Mouse (Mus musculus) myocyte (in vitro differentiated cells): ENCODE measurements around the gene Lgals3bp. TPM values are rescaled to one million over a fixed set of nuclear protein-coding genes. Genes with fewer than 3 reads are reported as not detected.
A peak's percentile ranks its signal among the peaks of the same experiment; 100 is the strongest.

Experiments used
- H3K27me3 ChIP-seq: one replicate; pipeline ENCODE4 v1.6.1; 2011; ENCODE audit not compliant: control insufficient read depth, insufficient read depth, insufficient read length
- H3K36me3 ChIP-seq: one replicate; pipeline ENCODE4 v1.6.1; 2011; ENCODE audit not compliant: control insufficient read depth, insufficient read depth
- H3K4me2 ChIP-seq: one replicate; pipeline ENCODE4 v1.6.1; 2011; ENCODE audit warnings: low read depth, control low read depth
- H3K4me3 ChIP-seq: one replicate; pipeline ENCODE4 v1.5.1; 2011; ENCODE audit warnings: mild to moderate bottlenecking, control low read depth, moderate library complexity
- H3K79me2 ChIP-seq: one replicate; pipeline ENCODE4 v1.6.1; 2011; ENCODE audit not compliant: control insufficient read depth, insufficient read depth
- H3ac ChIP-seq: one replicate; pipeline ENCODE4 v1.6.1; 2011; ENCODE audit not compliant: control insufficient read depth, insufficient read length
- CEBPB ChIP-seq: IDR thresholded peaks from 2 replicates; pipeline ENCODE4 v1.6.1; 2011; ENCODE audit warnings: mild to moderate bottlenecking, moderate library complexity; ENCODE audit not compliant: poor library complexity, insufficient read depth, severe bottlenecking
- E2F4 ChIP-seq: IDR thresholded peaks from one replicate; pipeline ENCODE4 v1.6.1; 2011; ENCODE audit warnings: mild to moderate bottlenecking, control low read depth, moderate library complexity; ENCODE audit not compliant: insufficient read depth
- MAX ChIP-seq: IDR thresholded peaks from one replicate; pipeline ENCODE4 v1.6.1; 2011; ENCODE audit warnings: low read depth, mild to moderate bottlenecking, control low read depth
- MYOD1 ChIP-seq, 3 experiments: IDR thresholded peaks; one replicate each; pipeline ENCODE4 v1.6.1; 2011; ENCODE audit warnings: control low read depth in 2 of 3, low read depth in 2 of 3, mild to moderate bottlenecking in 2 of 3, moderate library complexity in 1 of 3; ENCODE audit not compliant: insufficient read length in 2 of 3, control insufficient read depth in 1 of 3
- MYOG ChIP-seq, 3 experiments: IDR thresholded peaks; one replicate each; pipeline ENCODE4 v1.6.1; 2011; ENCODE audit warnings: control low read depth in 2 of 3, low read depth in 2 of 3, mild to moderate bottlenecking in 2 of 3; ENCODE audit not compliant: insufficient read length in 2 of 3, control insufficient read depth in 1 of 3, insufficient read depth in 1 of 3
- POLR2A ChIP-seq: IDR thresholded peaks from one replicate; pipeline ENCODE4 v1.6.1; 2011; ENCODE audit warnings: low read depth, mild to moderate bottlenecking, control low read depth, moderate library complexity; ENCODE audit not compliant: insufficient read length
- POLR2AphosphoS2 ChIP-seq: IDR thresholded peaks from one replicate; pipeline ENCODE4 v1.6.1; 2011; ENCODE audit warnings: low read depth, control low read depth; ENCODE audit not compliant: insufficient read length
- REST ChIP-seq: IDR thresholded peaks from one replicate; pipeline ENCODE4 v1.6.1; 2011; ENCODE audit warnings: mild to moderate bottlenecking, control low read depth, moderate library complexity; ENCODE audit not compliant: insufficient read depth, insufficient read length
- SRF ChIP-seq: IDR thresholded peaks from one replicate; pipeline ENCODE4 v1.6.1; 2011; ENCODE audit warnings: low read depth; ENCODE audit not compliant: control insufficient read depth, insufficient read length
- TCF12 ChIP-seq: IDR thresholded peaks from one replicate; pipeline ENCODE4 v1.6.1; 2011; ENCODE audit warnings: mild to moderate bottlenecking, control low read depth; ENCODE audit not compliant: poor library complexity, insufficient read depth, severe bottlenecking
- TCF3 ChIP-seq: IDR thresholded peaks from one replicate; pipeline ENCODE4 v1.6.1; 2011; ENCODE audit warnings: low read depth, control low read depth; ENCODE audit not compliant: insufficient read length
- USF1 ChIP-seq: IDR thresholded peaks from one replicate; pipeline ENCODE4 v1.6.1; 2011; ENCODE audit warnings: low read depth, mild to moderate bottlenecking, control low read depth, moderate library complexity
- polyA plus RNA-seq: library from polyadenylated mRNA; unstranded; fragments of >200 nt; fragmentation: generic; extraction: Trizol; gene quantifications from one replicate; pipeline ENCODE4 v1.2.1, GENCODE M21; 2012; ENCODE audit warnings: missing spikeins

Gene Lgals3bp
- polyA plus RNA-seq, 1 experiment: 16.4 TPM

GRCm38 (mm10) chr11:118371876-118372275 lies 30.0 kb downstream of the Lgals3bp start:
- H3ac ChIP-seq: no peak overlapping the region
- TF ChIP-seq E2F4 (no peak), USF1 (no peak), TCF12 (no peak), MYOG (IDR thresholded peaks at IDR 0.05; ENCODE audit: control insufficient read depth in 1 of 3, insufficient read depth in 1 of 3, insufficient read length in 2 of 3, low read depth in 2 of 3) (no peak), SRF (no peak), TCF3 (no peak), CEBPB (no peak), POLR2AphosphoS2 (no peak), MYOD1 (IDR thresholded peaks at IDR 0.05; ENCODE audit: control insufficient read depth in 1 of 3, insufficient read length in 2 of 3, low read depth in 2 of 3) (no peak), REST (no peak)
- no peaks in the 10 kb centered on the region for H3K79me2 ChIP-seq
- H3K27me3 ChIP-seq: no peaks in the 10 kb centered on the region
- no peaks in the 10 kb centered on the region for H3K36me3 ChIP-seq
- H3K4me3 ChIP-seq: no peak overlapping the region
- no peak overlapping the region for H3K4me2 ChIP-seq

GRCm38 (mm10) chr11:118369657-118370056 lies 32.2 kb downstream of the Lgals3bp start:
- no peaks in the 10 kb centered on the region for H3K36me3 ChIP-seq
- H3K27me3 ChIP-seq: no peaks in the 10 kb centered on the region
- H3K79me2 ChIP-seq: no peaks in the 10 kb centered on the region
- H3K4me2 ChIP-seq: peak overlapping the region; percentile 3
- TF ChIP-seq POLR2AphosphoS2: no peak
- no peak for TF ChIP-seq POLR2A
- no peak for TF ChIP-seq USF1
- TF ChIP-seq TCF3: no peak
- TF ChIP-seq E2F4: no peak
- TF ChIP-seq MYOG (IDR thresholded peaks at IDR 0.05; ENCODE audit: control insufficient read depth in 1 of 3, insufficient read depth in 1 of 3, insufficient read length in 2 of 3, low read depth in 2 of 3): no peak
- no peak for TF ChIP-seq REST
- no peak for TF ChIP-seq MYOD1 (IDR thresholded peaks at IDR 0.05; ENCODE audit: control insufficient read depth in 1 of 3, insufficient read length in 2 of 3, low read depth in 2 of 3)
- no peak for TF ChIP-seq MAX
- TF ChIP-seq TCF12: no peak
- TF ChIP-seq SRF: no peak
- no peak for TF ChIP-seq CEBPB
- no peak overlapping the region for H3K4me3 ChIP-seq
- H3ac ChIP-seq: no peak overlapping the region

- H3K36me3 ChIP-seq: no peaks in the 10 kb centered on the region
- H3ac ChIP-seq: no peak overlapping the region
- H3K4me2 ChIP-seq: peak overlapping the region; percentile 3
- no peaks in the 10 kb centered on the region for H3K79me2 ChIP-seq
- H3K4me3 ChIP-seq: no peak overlapping the region
- TF ChIP-seq USF1 (no peak), CEBPB (no peak), TCF12 (no peak), TCF3 (no peak), MYOG (IDR thresholded peaks at IDR 0.05; ENCODE audit: control insufficient read depth in 1 of 3, insufficient read depth in 1 of 3, insufficient read length in 2 of 3, low read depth in 2 of 3) (no peak), MAX (no peak), POLR2A (no peak), SRF (no peak), MYOD1 (IDR thresholded peaks at IDR 0.05; ENCODE audit: control insufficient read depth in 1 of 3, insufficient read length in 2 of 3, low read depth in 2 of 3) (no peak), POLR2AphosphoS2 (no peak), E2F4 (no peak), REST (no peak)
- no peaks in the 10 kb centered on the region for H3K27me3 ChIP-seq
Observed at GRCm38 (mm10) chr11:118369251-118369650, 32.6 kb downstream of the Lgals3bp start.

- no peak overlapping the region for H3ac ChIP-seq
- H3K4me3 ChIP-seq: no peak overlapping the region
- no peak for TF ChIP-seq MYOD1 (IDR thresholded peaks at IDR 0.05; ENCODE audit: control insufficient read depth in 1 of 3, insufficient read length in 2 of 3, low read depth in 2 of 3)
- TF ChIP-seq CEBPB: no peak
- TF ChIP-seq MAX: no peak
- no peak for TF ChIP-seq REST
- TF ChIP-seq MYOG (IDR thresholded peaks at IDR 0.05; ENCODE audit: control insufficient read depth in 1 of 3, insufficient read depth in 1 of 3, insufficient read length in 2 of 3, low read depth in 2 of 3): no peak
- no peak for TF ChIP-seq E2F4
- no peak for TF ChIP-seq TCF3
- no peak for TF ChIP-seq TCF12
- no peak for TF ChIP-seq POLR2AphosphoS2
- no peak for TF ChIP-seq SRF
- TF ChIP-seq USF1: no peak
- TF ChIP-seq POLR2A: no peak
- H3K4me2 ChIP-seq: no peak overlapping the region
- no peaks in the 10 kb centered on the region for H3K27me3 ChIP-seq
- H3K36me3 ChIP-seq: no peaks in the 10 kb centered on the region
- no peaks in the 10 kb centered on the region for H3K79me2 ChIP-seq
Observed at GRCm38 (mm10) chr11:118368330-118368729, 33.6 kb downstream of the Lgals3bp start.
